Mouse (Mus musculus) hindbrain, embryonic 15.5 days (tissue): ENCODE data around the gene Rpusd4. TPM values are rescaled to one million over a fixed set of nuclear protein-coding genes. Genes with fewer than 3 reads are reported as not detected.

Experiments
- ATAC-seq: fragments of 200-750 bp; cut with Nextera tagmentation; 2 replicates; pipeline ENCODE4 v1.8.0; 2017; ENCODE audit warnings: low read depth, moderate number of reproducible peaks, moderate TSS enrichment; ENCODE audit not compliant: low FRiP score
- H3K27ac ChIP-seq: fragments of 300-500 bp; sonication (generic); replicated peaks from 2 replicates; pipeline ENCODE4 v1.5.1; 2015; ENCODE audit warnings: mild to moderate bottlenecking, inconsistent platforms
- H3K27me3 ChIP-seq: fragments of 300-500 bp; sonication (generic); 2 replicates; pipeline ENCODE4 v1.6.1; 2015; ENCODE audit warnings: control low read depth, inconsistent platforms
- H3K36me3 ChIP-seq: fragments of 300-500 bp; sonication (generic); 2 replicates; pipeline ENCODE4 v1.6.1; 2015; ENCODE audit warnings: control low read depth, inconsistent platforms
- H3K4me1 ChIP-seq: fragments of 300-500 bp; sonication (generic); replicated peaks from 2 replicates; pipeline ENCODE4 v1.6.1; 2015; ENCODE audit warnings: control low read depth, inconsistent platforms
- H3K4me2 ChIP-seq: fragments of 300-500 bp; sonication (generic); 2 replicates; pipeline ENCODE4 v1.6.1; 2015; ENCODE audit warnings: moderate library complexity, mild to moderate bottlenecking, inconsistent platforms
- H3K4me3 ChIP-seq: fragments of 300-500 bp; sonication (generic); 2 replicates; pipeline ENCODE4 v1.5.1; 2015; ENCODE audit warnings: mild to moderate bottlenecking, inconsistent platforms
- H3K9ac ChIP-seq: fragments of 300-500 bp; sonication (generic); 2 replicates; pipeline ENCODE4 v1.6.1; 2015; ENCODE audit warnings: inconsistent platforms
- H3K9me3 ChIP-seq: fragments of 300-500 bp; sonication (generic); 2 replicates; pipeline ENCODE4 v1.6.1; 2016; ENCODE audit warnings: control low read depth, inconsistent platforms
- WGBS: fragments of 180-500 bp; shearing (Covaris S2); methylation state at CpG from one replicate; pipeline ENCODE4 v1.1.7; 2015; 5-methylcytosine and 5-hydroxymethylcytosine counted together
- polyA plus RNA-seq: library from polyadenylated mRNA; unstranded; fragments of >200 nt; fragmentation: Nextera tagmentation; extraction: Ambion mirVana; gene quantifications from 2 replicates; pipeline ENCODE4 v1.2.1, GENCODE M21; 2015

The Rpusd4 gene
- polyA plus RNA-seq, 1 experiment from 2014 or later: 18.0 TPM

GRCm38 (mm10) chr9:35320288-35320687 lies 52.6 kb downstream of the Rpusd4 start:
- Histone ChIP-seq H3K4me1 (no peaks in the 10 kb centered on the region), H3K4me2 (no peak overlapping the region), H3K9ac (no peak overlapping the region), H3K4me3 (no peak overlapping the region), H3K36me3 (no peaks in the 10 kb centered on the region), H3K9me3 (no peaks in the 10 kb centered on the region), H3K27ac (no peak overlapping the region), H3K27me3 (peaks cover 36% of the 10 kb centered on the region)
- no peak for ATAC-seq
- WGBS: 83% methylated on average over 4 of the region's 4 CpGs

DNA sequence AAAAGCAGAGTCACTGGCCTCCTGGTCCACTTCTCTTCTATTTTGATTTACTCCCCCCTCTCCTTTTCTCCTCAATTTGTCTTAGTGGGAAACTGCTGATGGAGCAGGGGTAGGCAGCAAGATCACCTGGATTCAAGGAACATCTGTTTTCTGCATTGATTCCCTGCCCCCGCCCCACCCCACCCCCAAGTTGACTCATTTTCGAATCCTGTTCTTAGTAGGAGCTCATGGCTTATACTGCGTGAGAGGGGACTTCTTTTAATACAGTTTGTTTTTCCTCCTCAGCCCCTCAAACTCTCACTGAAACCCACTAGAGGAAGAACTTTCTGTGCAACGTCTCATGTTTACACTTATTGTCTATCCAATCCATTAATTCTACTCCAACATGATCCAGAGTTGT lies 56.3 kb downstream of the Rpusd4 start:
- H3K27me3 ChIP-seq: peaks cover 60% of the 10 kb centered on the region
- WGBS: 88% methylated on average over 4 of the region's 4 CpGs
- H3K4me1 ChIP-seq: no peaks in the 10 kb centered on the region
- ATAC-seq: no peak
- no peak overlapping the region for H3K4me2 ChIP-seq
- no peaks in the 10 kb centered on the region for H3K9me3 ChIP-seq
- H3K9ac ChIP-seq: no peak overlapping the region
- no peaks in the 10 kb centered on the region for H3K36me3 ChIP-seq
- no peak overlapping the region for H3K4me3 ChIP-seq
- no peak overlapping the region for H3K27ac ChIP-seq

GRCm38 (mm10) chr9:35324571-35324970 lies 56.9 kb downstream of the Rpusd4 start:
- Histone ChIP-seq H3K4me2 (no peak overlapping the region), H3K27ac (no peak overlapping the region), H3K9ac (no peak overlapping the region), H3K9me3 (no peaks in the 10 kb centered on the region), H3K4me3 (no peak overlapping the region), H3K27me3 (peaks cover 63% of the 10 kb centered on the region), H3K36me3 (no peaks in the 10 kb centered on the region), H3K4me1 (no peaks in the 10 kb centered on the region)
- no peak for ATAC-seq
- WGBS: 54% methylated on average over 2 of the region's 2 CpGs

DNA sequence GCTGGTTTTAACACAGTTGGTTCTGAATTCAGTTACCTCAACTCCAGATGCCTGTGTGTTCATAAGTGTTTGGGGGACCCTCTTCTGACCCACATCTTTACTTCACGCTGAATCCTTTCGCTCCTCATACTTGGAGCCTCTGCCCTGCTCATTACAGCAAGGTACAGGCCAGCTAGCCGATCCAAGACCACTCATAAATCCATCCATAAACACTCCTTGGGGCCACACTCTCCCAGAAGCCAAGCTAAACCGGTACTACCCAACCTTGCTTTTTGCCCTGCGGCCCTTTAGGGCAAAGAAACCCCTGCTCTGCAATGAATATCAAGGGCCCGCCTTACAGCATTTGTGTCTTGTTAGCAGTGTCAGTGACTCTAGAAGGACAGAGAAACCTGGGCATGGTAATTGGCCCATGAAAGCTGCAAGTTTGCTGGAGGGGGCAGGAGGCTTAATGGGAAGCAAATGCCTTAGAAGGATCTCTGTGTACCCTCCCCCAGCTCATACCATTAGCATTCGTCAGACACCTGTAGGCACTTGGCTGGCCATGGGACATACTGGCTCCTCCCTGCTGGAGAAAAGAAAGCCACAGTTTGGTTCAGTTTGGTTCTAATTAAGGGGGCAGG lies 59.1 kb downstream of the Rpusd4 start:
- ATAC-seq: no peak
- H3K4me3 ChIP-seq: no peak overlapping the region
- H3K36me3 ChIP-seq: no peaks in the 10 kb centered on the region
- no peak overlapping the region for H3K4me2 ChIP-seq
- 71% methylated on average over 7 of the region's 7 CpGs for WGBS
- H3K9me3 ChIP-seq: no peaks in the 10 kb centered on the region
- no peak overlapping the region for H3K9ac ChIP-seq
- H3K4me1 ChIP-seq: peaks cover 14% of the 10 kb centered on the region
- H3K27ac ChIP-seq: no peak overlapping the region
- H3K27me3 ChIP-seq: peaks cover 63% of the 10 kb centered on the region

Other genes starting within 250 kb of the Rpusd4 start
- gene St3gal4, start 148.6 kb upstream of the Rpusd4 start, polyA plus RNA-seq: 13.1 and 15.1 TPM in 2 replicates
- 70.9 and 71.9 TPM in 2 replicates for gene Dcps, start 91.8 kb upstream of the Rpusd4 start, polyA plus RNA-seq
- 62.3 and 69.1 TPM in 2 replicates for gene Srpr, start 67.7 kb upstream of the Rpusd4 start, polyA plus RNA-seq
- gene Tirap, start 67.6 kb upstream of the Rpusd4 start, polyA plus RNA-seq: 5.9 and 6.1 TPM in 2 replicates
- 48.1 and 54.4 TPM in 2 replicates for gene Foxred1, start 56.8 kb upstream of the Rpusd4 start, polyA plus RNA-seq
- 53.1 and 58.1 TPM in 2 replicates for gene Fam118b, start 60 bp upstream of the Rpusd4 start, polyA plus RNA-seq
- 2.8 and 5.2 TPM in 2 replicates for gene Cdon, start 153.3 kb downstream of the Rpusd4 start, polyA plus RNA-seq